Mouse (Mus musculus) kidney, adult 2 months (tissue): ENCODE data around the gene Cntfr. TPM values are rescaled to one million over a fixed set of nuclear protein-coding genes. Genes with fewer than 3 reads are reported as not detected.
A peak's percentile ranks its signal among the peaks of the same experiment; 100 is the strongest.
"Not testable (repeated sequence)": the region's sequence is repeated elsewhere in the genome, so short reads cannot be mapped to it uniquely, and the experiment has no call there.

Experiments used
- DNase-seq: peaks from one replicate; pipeline ENCODE4 v3.0.0; 2021
- H3K27ac ChIP-seq: fragments of 200-500 bp; 2 replicates; pipeline ENCODE4 v1.5.1; 2012; ENCODE audit warnings: low read depth, low read length, control low read depth, inconsistent platforms; ENCODE audit not compliant: insufficient read depth
- H3K27me3 ChIP-seq: fragments of 200-500 bp; replicated peaks from 2 replicates; pipeline ENCODE4 v1.6.1; 2012; ENCODE audit warnings: mild to moderate bottlenecking, moderate library complexity, low read length, inconsistent platforms; ENCODE audit not compliant: control insufficient read depth, insufficient read depth
- H3K36me3 ChIP-seq: fragments of 200-500 bp; 2 replicates; pipeline ENCODE4 v1.6.1; 2012; ENCODE audit warnings: mild to moderate bottlenecking, moderate library complexity, low read length, inconsistent platforms; ENCODE audit not compliant: control insufficient read depth, insufficient read depth
- H3K4me1 ChIP-seq: fragments of 200-500 bp; 2 replicates; pipeline ENCODE4 v1.6.1; 2011; ENCODE audit warnings: low read length; ENCODE audit not compliant: control insufficient read depth, insufficient read depth
- H3K4me3 ChIP-seq: fragments of 200-500 bp; 2 replicates; pipeline ENCODE4 v1.5.1; 2011; ENCODE audit warnings: mild to moderate bottlenecking, low read depth, low read length, control low read depth; ENCODE audit not compliant: insufficient read depth
- CTCF ChIP-seq: fragments of 200-500 bp; conservative IDR thresholded peaks from 2 replicates; pipeline ENCODE4 v1.5.1; 2011; ENCODE audit warnings: low read depth, mild to moderate bottlenecking, control low read depth, low read length, moderate library complexity, mixed read lengths; ENCODE audit not compliant: insufficient read depth, insufficient read length
- POLR2A ChIP-seq: fragments of 200-500 bp; IDR thresholded peaks from one replicate; pipeline ENCODE4 v1.6.1; 2011; ENCODE audit warnings: low read depth, low read length, control low read depth
- WGBS: fragments of 180-500 bp; shearing (Covaris S2); methylation state at CpG from one replicate; pipeline ENCODE4 v1.1.7; 2018; 5-methylcytosine and 5-hydroxymethylcytosine counted together
- polyA plus RNA-seq: library from polyadenylated mRNA; depleted of rRNA; stranded (reverse); fragments of >200 nt; gene quantifications from 2 replicates; pipeline ENCODE4 v1.2.3, GENCODE M21; 2012; rRNA removed

Gene Cntfr
- polyA plus RNA-seq = 15.4 and 15.9 TPM in 2 replicates

- 35% methylated on average over 33 of the region's 40 CpGs for WGBS
- H3K4me3 ChIP-seq = peak within 1 kb of the TSS; percentile 21; the same call in 1 of the 2 replicates
- peak; percentile 64 for TF ChIP-seq CTCF
Observed at GRCm38 (mm10) chr4:41696930-41697841, at the start of gene Cntfr. Gene Cntfr, minus strand, starts transcription at chr4:41697089.

DNA sequence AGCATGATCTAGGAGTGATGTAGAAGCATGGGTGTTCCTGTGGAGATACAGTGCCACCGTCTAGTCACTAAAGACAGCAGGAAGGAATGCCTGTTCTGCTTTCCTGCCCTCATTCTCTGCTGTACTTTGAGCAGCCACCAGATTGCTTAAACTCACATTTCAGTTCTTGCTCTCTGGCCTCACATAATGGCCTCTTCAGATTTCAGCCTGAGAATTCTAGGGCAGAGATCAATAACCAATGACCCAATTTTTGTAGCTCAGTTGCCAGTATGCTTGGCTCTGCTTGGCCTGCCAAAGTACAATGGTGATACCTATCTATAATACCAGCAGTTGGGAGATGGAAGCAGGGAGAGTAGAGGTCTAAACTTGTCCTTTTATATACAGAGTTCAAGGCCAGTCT, 48.1 kb upstream of the Cntfr start:
- TF ChIP-seq CTCF (no peak), POLR2A (no peak)
- DNase-seq = no peak
- no peak overlapping the region for H3K27ac ChIP-seq
- H3K36me3 ChIP-seq = no peaks in the 10 kb centered on the region; the same call in 1 of the 2 replicates
- no peak overlapping the region for H3K4me3 ChIP-seq
- 72% methylated on average over 1 of the region's 1 CpGs for WGBS
- H3K27me3 ChIP-seq = no peaks in the 10 kb centered on the region
- H3K4me1 ChIP-seq = peaks cover 4% of the 10 kb centered on the region; the same call in 1 of the 2 replicates

More at GRCm38 (mm10) chr4:41696930-41697841, at the start of gene Cntfr:
- DNase-seq = peak; percentile 83
- H3K36me3 ChIP-seq, H3K4me1 ChIP-seq, H3K27ac ChIP-seq, H3K27me3 ChIP-seq: not testable (repeated sequence)

- DNase-seq = no peak
Observed at GRCm38 (mm10) chr4:41744131-41744530, 47.2 kb upstream of the Cntfr start.

GRCm38 (mm10) chr4:41741158-41741560, 44.3 kb upstream of the Cntfr start:
- Histone ChIP-seq H3K36me3 (no peaks in the 10 kb centered on the region), H3K27ac (peak overlapping the region; percentile 94), H3K4me3 (peak overlapping the region; percentile 97), H3K4me1 (peaks cover 4% of the 10 kb centered on the region; the same call in 1 of the 2 replicates), H3K27me3 (no peaks in the 10 kb centered on the region)
- WGBS = under 1% methylated on average over 27 of the region's 27 CpGs
- peak; percentile 98 for DNase-seq
- peak; percentile 80 for TF ChIP-seq POLR2A
- TF ChIP-seq CTCF = 0 out of 2 replicates have a peak, but pooled peaks have one; percentile 6

More at GRCm38 (mm10) chr4:41744131-41744530, 47.2 kb upstream of the Cntfr start:
- no peak overlapping the region for H3K4me3 ChIP-seq
- H3K4me1 ChIP-seq = peaks cover 4% of the 10 kb centered on the region; the same call in 1 of the 2 replicates
- 71% methylated on average over 2 of the region's 2 CpGs for WGBS
- H3K27ac ChIP-seq = no peak overlapping the region
- no peaks in the 10 kb centered on the region; the same call in 1 of the 2 replicates for H3K36me3 ChIP-seq
- H3K27me3 ChIP-seq = no peaks in the 10 kb centered on the region
- TF ChIP-seq POLR2A = no peak
- no peak for TF ChIP-seq CTCF

- DNase-seq = no peak
- Histone ChIP-seq H3K27ac (peak overlapping the region; percentile 94), H3K27me3 (no peaks in the 10 kb centered on the region), H3K4me1 (peaks cover 4% of the 10 kb centered on the region; the same call in 1 of the 2 replicates), H3K4me3 (peak overlapping the region; percentile 97), H3K36me3 (no peaks in the 10 kb centered on the region)
- WGBS = 1% methylated on average over 48 of the region's 48 CpGs
- TF ChIP-seq POLR2A (no peak), CTCF (0 out of 2 replicates have a peak, but pooled peaks have one; percentile 5)
Observed at GRCm38 (mm10) chr4:41740380-41741157, 43.7 kb upstream of the Cntfr start.

DNA sequence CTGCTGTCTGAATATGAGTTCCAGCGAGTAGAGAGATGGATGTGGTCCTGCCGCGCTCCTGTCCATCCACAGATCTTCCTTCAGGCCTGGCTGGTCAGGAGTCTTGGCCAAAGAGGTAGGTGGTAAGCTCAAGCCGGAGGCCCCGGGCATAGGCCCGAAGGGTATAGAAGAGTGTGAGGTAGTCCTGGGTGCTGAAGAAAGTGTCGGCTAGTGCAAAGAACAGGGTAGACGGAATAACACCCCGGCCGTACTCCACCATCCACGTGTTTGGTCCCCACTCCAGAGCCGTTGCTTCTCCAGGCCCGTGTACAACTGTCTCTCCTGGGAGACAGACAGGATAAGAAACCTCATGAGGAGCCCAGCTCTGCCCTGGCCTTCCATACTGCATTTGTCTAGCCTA, 42.4 kb upstream of the Cntfr start:
- TF ChIP-seq CTCF (no peak), POLR2A (no peak)
- Histone ChIP-seq H3K27ac (no peak overlapping the region), H3K4me1 (peaks cover 4% of the 10 kb centered on the region; the same call in 1 of the 2 replicates), H3K4me3 (no peak overlapping the region), H3K36me3 (no peaks in the 10 kb centered on the region), H3K27me3 (no peaks in the 10 kb centered on the region)
- DNase-seq = no peak
- WGBS = 97% methylated on average over 13 of the region's 13 CpGs

- H3K27ac ChIP-seq = no peak overlapping the region
Observed at GRCm38 (mm10) chr4:41738256-41738603, 41.3 kb upstream of the Cntfr start.

More at GRCm38 (mm10) chr4:41738256-41738603, 41.3 kb upstream of the Cntfr start:
- Histone ChIP-seq H3K4me3 (no peak overlapping the region), H3K4me1 (peaks cover 4% of the 10 kb centered on the region; the same call in 1 of the 2 replicates), H3K36me3 (no peaks in the 10 kb centered on the region), H3K27me3 (no peaks in the 10 kb centered on the region)
- WGBS = 85% methylated on average over 1 of the region's 1 CpGs
- no peak for DNase-seq
- TF ChIP-seq CTCF = no peak
